Comparison of ENCODE assay signal across 8 mouse cellular contexts in genomic region chr19:15924181-15924865, GRCm38 (mm10). TPM values are rescaled to one million over a fixed set of nuclear protein-coding genes. Genes with fewer than 3 reads are reported as not detected.
DNase-seq lines count a peak whose midpoint lies in the region; ATAC-seq and TF ChIP-seq lines count a peak whose summit lies in the region.

No protein-coding gene starts in this region.

- H3K4me3 ChIP-seq in G1E (ENCODE audit: low read depth, low read length): peak overlapping the region; percentile 93
- peak overlapping the region; percentile 62 for H3K4me3 ChIP-seq in forebrain, embryonic 15.5 days
- H3K4me3 ChIP-seq in liver, embryonic 16.5 days (ENCODE audit: low read depth, low read length): peak overlapping the region; percentile 82
- peak overlapping the region; percentile 65 for H3K4me3 ChIP-seq in neural tube, embryonic 11.5 days (ENCODE audit: low read depth, low read length)

- no peaks in the 10 kb centered on the region for H3K9me3 ChIP-seq in G1E (replicated peaks)
- no peaks in the 10 kb centered on the region for H3K9me3 ChIP-seq in forebrain, embryonic 15.5 days
- no peaks in the 10 kb centered on the region for H3K9me3 ChIP-seq in liver, embryonic 16.5 days (replicated peaks; ENCODE audit: control insufficient read depth, low read length)
- no peaks in the 10 kb centered on the region for H3K9me3 ChIP-seq in neural tube, embryonic 11.5 days (ENCODE audit: control insufficient read depth, low read length)

- peak overlapping the region; percentile 55 for H3K9ac ChIP-seq in forebrain, embryonic 15.5 days (replicated peaks)
- peak overlapping the region; percentile 79 for H3K9ac ChIP-seq in liver, embryonic 16.5 days (ENCODE audit: low read depth, low read length)
- peak overlapping the region; percentile 53 for H3K9ac ChIP-seq in neural tube, embryonic 11.5 days (ENCODE audit: low read length)

- TF ChIP-seq CTCF in G1E (IDR thresholded peaks at IDR 0.05; ENCODE audit: low read depth, low read length): no peak

- peak; percentile 50 for DNase-seq in G1E (ENCODE audit: low spot score)
- DNase-seq in cerebellum, adult 11 months: peak; percentile 29
- DNase-seq in heart, postnatal 36 days: peak; percentile 57 to 67
- peak; percentile 69 to 82 for DNase-seq in layer of hippocampus, adult 18-20 months (ENCODE audit: low spot score in 2 of 2)
- DNase-seq in neural tube, embryonic 11.5 days (ENCODE audit: low spot score): peak; percentile 65
- peak; percentile 65 for DNase-seq in telencephalon, adult 2 months (ENCODE audit: low read depth, low spot score)

- intact Hi-C loops in heart, postnatal 36 days (cut with DNase I): loop anchor here (5.0 kb wide), 1 partner anchor 38 kb away; no protein-coding TSS in a partner anchor

- peaks cover 46% of the 10 kb centered on the region for H3K4me1 ChIP-seq in G1E (ENCODE audit: insufficient read depth, low read depth, low read length)
- H3K4me1 ChIP-seq in forebrain, embryonic 15.5 days: peaks cover 19% of the 10 kb centered on the region
- H3K4me1 ChIP-seq in liver, embryonic 16.5 days (ENCODE audit: control insufficient read depth, low read depth, low read length): peaks cover 17% of the 10 kb centered on the region
- peaks cover 12% of the 10 kb centered on the region; the same call in 1 of the 2 replicates for H3K4me1 ChIP-seq in neural tube, embryonic 11.5 days (ENCODE audit: control insufficient read depth, insufficient read depth, low read length)

- no peak for ATAC-seq in G1E (ENCODE audit: extremely low read depth, insufficient number of reproducible peaks, low FRiP score, poor library complexity, severe bottlenecking)
- ATAC-seq in forebrain, embryonic 15.5 days (replicated peaks): peak; percentile 60
- peak; percentile 62 for ATAC-seq in liver, embryonic 16.5 days (ENCODE audit: low read depth)
- peak; percentile 73 for ATAC-seq in neural tube, embryonic 11.5 days (ENCODE audit: insufficient read depth, low FRiP score, low TSS enrichment)

- peak overlapping the region; percentile 81 for H3K4me2 ChIP-seq in forebrain, embryonic 15.5 days (replicated peaks)
- peak overlapping the region; percentile 93 for H3K4me2 ChIP-seq in liver, embryonic 16.5 days (ENCODE audit: low read depth, low read length)
- peak overlapping the region; percentile 90 for H3K4me2 ChIP-seq in neural tube, embryonic 11.5 days (ENCODE audit: low read depth)

- no peaks in the 10 kb centered on the region for H3K27me3 ChIP-seq in G1E (ENCODE audit: insufficient read depth, low read length)
- H3K27me3 ChIP-seq in forebrain, embryonic 15.5 days: no peaks in the 10 kb centered on the region
- H3K27me3 ChIP-seq in liver, embryonic 16.5 days (ENCODE audit: control insufficient read depth, insufficient read depth, low read depth, low read length): no peaks in the 10 kb centered on the region
- H3K27me3 ChIP-seq in neural tube, embryonic 11.5 days (ENCODE audit: control insufficient read depth, insufficient read depth, low read length): no peaks in the 10 kb centered on the region

- H3K27ac ChIP-seq in forebrain, embryonic 15.5 days (replicated peaks): peak overlapping the region; percentile 87
- peak overlapping the region; percentile 94 for H3K27ac ChIP-seq in liver, embryonic 16.5 days (ENCODE audit: low read length)
- H3K27ac ChIP-seq in neural tube, embryonic 11.5 days (ENCODE audit: low read depth, low read length): peak overlapping the region; percentile 68

- under 1% methylated on average over 46 of the region's 46 CpGs for WGBS in forebrain, embryonic 15.5 days
- 0% methylated on average over 46 of the region's 46 CpGs for WGBS in liver, embryonic 16.5 days (ENCODE audit: insufficient replicate concordance)
- WGBS in neural tube, embryonic 11.5 days: under 1% methylated on average over 46 of the region's 46 CpGs

- peaks cover 25% of the 10 kb centered on the region for H3K36me3 ChIP-seq in G1E (replicated peaks)
- H3K36me3 ChIP-seq in forebrain, embryonic 15.5 days: no peaks in the 10 kb centered on the region
- H3K36me3 ChIP-seq in liver, embryonic 16.5 days (ENCODE audit: control insufficient read depth, insufficient read depth): peaks cover 3% of the 10 kb centered on the region
- H3K36me3 ChIP-seq in neural tube, embryonic 11.5 days (ENCODE audit: control insufficient read depth, insufficient read depth, low read length): no peaks in the 10 kb centered on the region

RNA-seq across cellular contexts. Expression of gene Psat1, which starts 22.8 kb away (rescaled TPM):
- total RNA-seq in G1E (2014; fragmentation: Nextera tagmentation) (142 and 167 TPM in 2 replicates), G1E (2017) (135 and 146 TPM in 2 replicates)
- 24.0 and 27.6 TPM in 2 replicates for polyA plus RNA-seq in G1E (2012)
- polyA plus RNA-seq in forebrain, embryonic 15.5 days (2015; fragmentation: Nextera tagmentation; extraction: Ambion mirVana): 110 and 114 TPM in 2 replicates
- total RNA-seq in heart, postnatal 36 days (2021): 1 to 10 TPM; 4.2 to 6.2 TPM
- 100 to 1,000 TPM; 114 to 115 TPM for total RNA-seq in layer of hippocampus, adult 18-20 months (2021)
- polyA plus RNA-seq in liver, embryonic 16.5 days (2015; fragmentation: Nextera tagmentation; extraction: Ambion mirVana): 256 and 258 TPM in 2 replicates
- 112 and 115 TPM in 2 replicates for polyA plus RNA-seq in neural tube, embryonic 11.5 days (2014; fragmentation: Nextera tagmentation; extraction: Ambion mirVana)
